Mouse (Mus musculus) liver, embryonic 14.5 days (tissue): ENCODE data around the gene Gm20721.

Experiments
- CTCF ChIP-seq: IDR thresholded peaks from 2 replicates; pipeline ENCODE4 v1.5.1; 2016; ENCODE audit warnings: antibody characterized with exemption, low read depth, control low read depth
- EP300 ChIP-seq: IDR thresholded peaks from 2 replicates; pipeline ENCODE4 v1.6.1; 2016; ENCODE audit warnings: antibody characterized with exemption, low read depth

DNA sequence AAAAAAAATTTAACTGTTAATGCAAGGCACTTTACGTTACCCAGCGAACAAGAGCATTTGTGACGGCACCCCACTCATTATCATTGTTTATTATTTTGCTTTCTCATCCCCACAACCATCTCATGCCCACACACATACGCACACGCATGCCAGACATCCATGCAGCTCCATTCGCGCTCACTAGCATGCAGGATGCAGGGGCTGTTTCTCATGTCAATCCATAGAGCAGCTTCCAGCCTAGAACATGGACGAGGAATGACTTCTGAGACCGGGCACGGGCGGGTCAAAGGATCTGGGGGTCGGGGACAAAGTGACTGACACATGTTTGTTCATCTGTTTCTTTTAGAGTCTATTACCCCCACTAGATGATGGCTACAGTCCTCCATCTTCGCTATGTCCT lies 9.2 kb downstream of the Gm20721 start:
- TF ChIP-seq EP300 (no peak), CTCF (no peak)
